Mouse (Mus musculus) liver, adult (tissue): ENCODE data around the gene Kcnc1.

Source experiments
- GATA4 ChIP-seq: IDR thresholded peaks from 2 replicates; pipeline ENCODE4 v1.6.1; 2014; ENCODE audit warnings: mild to moderate bottlenecking, low read length; ENCODE audit not compliant: insufficient replicate concordance

The Kcnc1 gene

DNA sequence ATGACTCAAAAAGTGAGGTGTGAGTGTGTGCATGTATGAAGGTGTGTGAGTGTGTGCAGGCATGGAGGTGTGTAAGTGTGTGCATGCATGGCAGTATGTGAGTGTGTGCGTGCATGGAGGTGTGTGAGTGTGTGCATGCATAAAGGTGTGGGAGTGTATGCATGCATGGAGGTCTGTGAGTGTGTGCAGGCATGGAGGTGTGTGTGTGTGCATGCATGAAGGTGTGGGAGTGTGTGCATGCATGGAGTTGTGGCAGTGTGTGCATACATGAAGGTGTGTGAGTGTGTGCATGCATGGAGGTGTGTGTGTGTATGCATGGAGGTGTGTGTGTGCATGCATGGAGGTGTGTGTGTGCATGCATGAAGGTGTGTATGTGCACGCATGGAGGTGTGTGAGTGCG lies 8.9 kb upstream of the Kcnc1 start:
- TF ChIP-seq GATA4, result no peak

DNA sequence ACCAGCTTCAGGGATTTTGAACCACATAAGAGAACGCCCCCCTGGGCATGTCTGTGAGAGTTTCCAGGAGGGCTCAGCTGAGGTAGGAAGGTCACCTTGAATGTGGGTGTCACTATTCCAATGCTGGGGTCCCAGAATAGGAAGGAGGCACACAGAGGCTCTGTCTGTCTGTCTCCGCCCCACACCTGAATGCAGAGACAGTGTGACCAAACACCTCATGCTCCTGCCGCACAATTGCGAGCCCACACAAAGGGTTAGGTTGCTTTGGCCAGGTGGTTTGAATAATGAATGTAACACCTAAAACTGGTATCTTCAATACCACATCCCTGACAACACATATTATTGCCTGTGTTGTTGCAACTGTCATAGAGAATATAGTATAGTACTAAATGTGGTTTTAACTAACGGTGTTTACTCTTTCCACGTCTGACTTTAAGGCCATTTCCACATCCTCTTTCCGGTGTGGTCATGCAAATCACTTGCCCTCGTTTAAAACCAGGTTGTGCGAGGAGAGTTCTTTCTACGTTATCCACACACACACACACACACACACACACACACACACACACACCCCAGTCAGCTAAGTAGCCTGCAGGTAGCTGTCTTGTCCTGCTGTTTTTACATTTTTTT lies 6.7 kb upstream of the Kcnc1 start:
- no peak for TF ChIP-seq GATA4

DNA sequence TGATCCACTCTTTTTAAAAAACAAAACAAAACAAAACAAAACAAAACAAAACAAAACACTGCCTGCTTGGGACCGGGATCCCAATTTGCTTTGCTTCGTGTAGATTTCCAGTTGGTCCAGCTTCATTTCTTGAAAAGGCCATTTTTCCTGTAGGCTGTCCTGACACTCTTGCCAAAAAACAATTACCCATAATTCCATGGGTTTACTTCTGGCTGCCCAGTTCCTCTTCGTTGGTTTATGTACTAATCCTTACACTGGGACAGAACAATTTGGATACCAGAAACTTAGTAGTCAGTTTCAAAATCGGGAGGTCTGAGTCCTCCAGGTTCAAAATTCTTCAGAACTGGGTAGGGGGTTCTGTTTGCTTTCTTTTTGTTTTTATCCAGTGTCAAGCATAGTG lies 6.1 kb upstream of the Kcnc1 start:
- TF ChIP-seq GATA4, result no peak

DNA sequence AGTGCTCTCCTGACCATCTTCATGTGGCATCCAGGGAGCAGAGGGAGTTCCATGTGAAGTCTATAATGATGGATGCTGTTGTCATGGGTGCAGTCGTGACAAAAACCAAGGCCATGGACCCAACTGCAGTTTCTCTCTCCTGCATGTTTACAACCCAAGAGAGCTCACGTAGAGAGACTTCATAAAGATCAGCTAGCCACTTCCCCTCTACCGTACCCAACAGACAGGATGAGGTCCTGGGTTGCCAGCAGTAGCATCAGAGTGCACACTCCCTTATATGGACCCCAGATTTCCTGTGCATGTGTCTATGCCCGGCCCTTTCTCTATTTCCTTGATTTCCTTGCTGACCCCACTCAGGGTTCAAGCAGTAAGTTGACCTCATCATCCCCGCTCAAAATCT lies 4.6 kb upstream of the Kcnc1 start:
- no peak for TF ChIP-seq GATA4

DNA sequence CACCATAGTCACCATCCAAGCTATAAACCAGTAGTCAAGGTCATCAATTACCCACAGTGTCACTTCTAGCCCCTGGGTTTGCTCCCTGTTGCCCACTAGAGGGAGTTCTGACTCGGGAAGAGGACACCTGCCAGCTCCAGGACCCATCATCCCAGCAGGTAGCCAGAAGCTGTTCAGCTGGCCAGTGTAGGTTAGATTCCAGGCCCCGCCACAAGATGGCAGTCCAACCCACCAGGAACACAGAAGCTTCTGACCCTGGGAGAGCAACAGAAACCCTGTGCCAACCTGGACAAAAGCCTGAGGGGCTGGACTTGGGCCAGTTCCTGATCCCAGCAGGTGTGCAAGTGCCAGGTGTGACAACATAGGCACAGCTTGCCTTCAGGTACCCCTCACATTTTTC lies 3.2 kb upstream of the Kcnc1 start:
- no peak for TF ChIP-seq GATA4

DNA sequence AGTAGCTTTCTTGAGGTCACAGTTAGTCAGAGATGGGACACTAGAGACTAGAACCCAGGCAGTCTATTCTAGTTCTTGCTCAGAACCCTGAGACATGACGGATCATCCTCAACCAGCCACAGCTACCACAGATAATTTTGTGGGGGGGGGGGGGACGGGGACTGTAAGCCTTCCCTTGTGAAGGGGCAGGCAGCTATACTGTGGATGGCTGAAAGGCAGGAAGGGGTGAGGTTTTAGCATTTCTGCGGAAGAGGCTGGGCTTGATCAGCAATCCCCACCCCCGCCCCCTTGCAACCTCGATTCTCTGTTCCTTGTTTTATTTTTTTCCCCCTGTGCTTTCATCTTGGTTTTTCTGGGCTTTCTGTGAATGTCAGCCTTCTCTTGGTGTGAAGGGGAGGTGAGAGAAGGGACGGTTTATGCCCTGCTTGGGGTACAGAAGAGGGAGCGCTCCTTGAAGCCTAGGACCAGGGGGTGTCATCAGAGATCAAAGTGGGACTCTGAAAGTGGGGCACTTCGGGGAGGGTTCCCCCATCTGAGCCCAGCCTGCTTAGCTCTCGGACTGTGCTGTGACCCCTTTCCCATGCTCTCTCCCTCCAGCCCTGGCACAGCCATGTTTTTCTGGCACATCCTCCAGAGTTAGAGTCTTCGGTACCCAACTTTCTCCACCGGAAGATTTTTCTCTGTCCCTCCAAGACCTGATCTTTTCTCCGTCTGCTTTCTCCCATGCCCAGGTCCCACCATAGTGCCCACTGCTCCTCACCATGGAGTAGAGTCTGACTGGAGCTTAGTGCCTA lies 2.4 kb upstream of the Kcnc1 start:
- TF ChIP-seq GATA4, result no peak

DNA sequence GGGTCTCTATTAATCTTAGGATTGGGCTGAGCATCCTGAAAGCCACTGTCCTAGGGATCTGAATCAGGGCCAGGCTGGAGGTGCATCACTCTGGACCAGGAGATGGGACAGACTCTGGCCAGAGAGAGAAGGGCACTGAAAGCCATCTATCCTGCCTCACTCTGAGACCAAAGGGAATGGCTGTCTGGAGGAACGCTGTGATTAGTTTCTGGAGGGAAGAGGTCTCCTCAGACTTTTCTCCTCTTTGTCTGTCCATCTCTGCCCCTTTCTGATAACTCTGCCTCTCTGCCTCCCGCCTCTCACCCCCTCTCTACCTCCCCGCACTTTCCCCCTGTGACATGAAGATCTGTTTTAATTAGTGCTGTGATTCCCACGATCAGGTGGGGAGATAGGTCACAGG lies 1.4 kb upstream of the Kcnc1 start:
- TF ChIP-seq GATA4, result no peak

DNA sequence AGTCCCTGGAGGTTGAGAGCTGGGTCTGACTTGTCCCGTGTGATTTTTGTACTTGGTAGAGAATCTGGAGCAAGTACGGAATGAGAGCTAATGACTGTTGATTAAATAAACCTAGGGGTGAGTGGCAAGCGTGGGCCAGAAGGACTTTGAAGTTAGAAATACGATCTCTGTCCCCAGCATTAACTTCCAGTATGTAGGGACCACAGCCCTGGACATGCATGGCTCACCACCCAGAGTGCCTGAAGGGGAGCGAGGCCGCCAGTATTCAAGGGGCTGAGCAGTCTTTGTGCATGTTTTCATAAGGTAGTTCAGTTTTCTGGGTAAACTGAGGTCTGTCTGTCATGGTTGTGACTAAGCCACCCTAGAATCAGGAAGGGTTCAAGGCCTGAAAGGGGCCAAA lies 726 bp upstream of the Kcnc1 start:
- no peak for TF ChIP-seq GATA4

DNA sequence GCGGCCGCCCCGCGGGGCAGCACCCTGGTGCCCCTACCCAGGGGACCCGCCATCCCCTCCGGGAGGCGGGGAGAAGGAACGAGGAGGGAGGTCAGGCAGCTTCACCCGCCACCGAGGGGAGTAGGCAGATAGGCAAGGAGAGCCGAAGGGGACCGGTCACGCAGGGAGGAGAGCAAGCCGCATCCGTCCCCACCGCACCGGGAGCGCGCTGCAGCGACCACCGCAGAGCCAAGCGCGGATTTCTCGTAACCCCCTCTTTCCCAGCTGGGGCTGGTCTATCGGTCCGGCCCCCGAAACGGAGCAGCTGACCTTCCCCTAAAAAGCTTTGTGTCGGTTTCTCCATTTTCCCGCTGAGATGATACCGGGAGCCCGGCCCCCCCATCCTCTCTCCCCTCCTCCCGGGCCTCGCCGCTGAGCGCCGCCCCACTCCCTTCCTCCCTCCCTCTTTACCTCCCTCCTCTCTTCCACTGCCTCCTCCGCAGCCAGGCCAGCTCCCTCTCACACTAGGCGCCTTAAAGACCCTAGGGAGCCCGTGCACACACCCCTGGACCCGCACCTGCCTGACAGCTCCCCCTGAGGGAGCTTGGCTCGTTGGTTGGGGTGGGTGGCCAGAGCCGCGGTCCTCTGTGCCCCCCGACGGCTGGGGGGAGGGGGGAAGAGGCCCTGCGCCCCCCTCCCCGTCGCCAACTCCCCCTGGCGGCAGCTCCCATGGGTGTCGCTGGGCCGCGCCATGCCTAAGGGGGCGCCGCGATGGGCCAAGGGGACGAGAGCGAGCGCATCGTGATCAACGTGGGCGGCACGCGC lies 833 bp downstream of the Kcnc1 start:
- no peak for TF ChIP-seq GATA4

DNA sequence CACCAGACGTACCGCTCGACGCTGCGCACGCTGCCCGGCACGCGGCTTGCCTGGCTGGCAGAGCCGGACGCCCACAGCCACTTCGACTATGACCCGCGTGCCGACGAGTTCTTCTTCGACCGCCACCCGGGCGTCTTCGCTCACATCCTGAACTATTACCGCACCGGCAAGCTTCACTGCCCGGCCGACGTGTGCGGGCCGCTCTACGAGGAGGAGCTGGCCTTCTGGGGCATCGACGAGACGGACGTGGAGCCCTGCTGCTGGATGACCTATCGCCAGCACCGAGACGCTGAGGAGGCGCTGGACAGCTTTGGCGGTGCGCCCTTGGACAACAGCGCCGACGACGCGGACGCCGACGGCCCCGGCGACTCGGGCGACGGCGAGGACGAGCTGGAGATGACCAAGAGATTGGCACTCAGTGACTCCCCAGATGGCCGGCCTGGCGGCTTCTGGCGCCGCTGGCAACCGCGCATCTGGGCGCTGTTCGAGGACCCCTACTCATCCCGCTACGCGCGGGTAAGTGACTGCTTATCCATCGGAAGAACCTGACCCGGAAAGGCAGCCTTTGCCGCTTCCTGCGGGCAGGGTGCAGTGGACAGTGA lies 1.5 kb downstream of the Kcnc1 start:
- no peak for TF ChIP-seq GATA4

DNA sequence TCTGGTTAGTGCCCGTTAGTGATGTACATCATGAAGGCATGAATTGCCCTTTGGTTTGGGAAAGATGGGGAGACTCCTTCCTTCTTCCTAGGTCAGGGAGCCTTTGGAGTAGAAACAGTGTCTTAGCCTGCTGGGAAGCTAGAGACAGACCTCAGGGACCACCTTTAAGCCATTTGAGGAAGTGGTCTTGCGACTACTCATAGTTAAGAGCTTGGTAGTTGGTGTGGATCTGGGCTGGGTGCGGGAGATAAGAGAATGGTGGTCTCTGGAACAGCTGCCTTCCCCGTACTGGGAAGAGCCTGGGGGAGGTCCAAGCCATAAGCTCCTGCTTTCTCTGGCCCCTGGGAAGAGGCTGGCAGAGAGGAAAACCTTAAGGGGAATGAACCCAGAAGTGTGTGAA lies 2.3 kb downstream of the Kcnc1 start:
- TF ChIP-seq GATA4, result no peak

DNA sequence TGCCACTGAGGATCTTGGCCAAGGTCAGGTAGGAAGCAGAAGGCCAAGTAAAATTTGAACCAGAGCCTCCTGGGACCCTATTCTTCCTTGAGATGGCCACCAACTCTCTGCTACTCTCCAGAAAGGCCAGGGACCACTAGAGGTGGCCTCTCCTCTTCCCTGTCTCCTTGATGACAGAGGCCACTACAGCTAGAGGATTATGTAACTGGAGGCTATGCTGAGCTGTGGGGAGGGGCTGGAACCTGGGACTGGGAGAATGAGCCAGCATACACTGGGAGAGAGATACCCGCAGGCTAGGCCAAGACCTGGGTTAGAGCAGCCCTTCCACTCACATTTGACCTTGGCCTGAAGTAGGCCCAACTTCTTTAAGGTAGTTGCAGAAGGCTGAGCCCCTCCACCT lies 3.4 kb downstream of the Kcnc1 start:
- no peak for TF ChIP-seq GATA4

DNA sequence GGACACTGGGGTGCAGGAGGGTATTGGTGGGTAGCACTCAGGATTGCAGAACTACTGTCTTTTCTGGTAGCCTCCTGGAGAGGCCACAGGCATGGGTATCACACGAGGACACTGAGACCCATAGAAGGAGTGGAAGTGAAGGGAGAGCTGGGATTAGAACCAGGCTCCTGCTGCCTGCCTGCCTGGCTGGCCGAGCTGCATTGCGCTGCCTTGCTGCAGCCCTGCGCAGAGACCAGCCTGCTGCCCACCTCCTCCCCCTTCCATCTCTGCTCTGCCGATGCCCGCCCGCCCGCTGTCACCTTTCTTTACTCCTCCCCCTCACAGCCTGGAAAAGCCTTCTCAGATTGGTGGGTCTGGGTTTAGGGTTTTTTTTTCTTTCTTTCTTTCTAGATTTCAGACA lies 4.0 kb downstream of the Kcnc1 start:
- no peak for TF ChIP-seq GATA4

DNA sequence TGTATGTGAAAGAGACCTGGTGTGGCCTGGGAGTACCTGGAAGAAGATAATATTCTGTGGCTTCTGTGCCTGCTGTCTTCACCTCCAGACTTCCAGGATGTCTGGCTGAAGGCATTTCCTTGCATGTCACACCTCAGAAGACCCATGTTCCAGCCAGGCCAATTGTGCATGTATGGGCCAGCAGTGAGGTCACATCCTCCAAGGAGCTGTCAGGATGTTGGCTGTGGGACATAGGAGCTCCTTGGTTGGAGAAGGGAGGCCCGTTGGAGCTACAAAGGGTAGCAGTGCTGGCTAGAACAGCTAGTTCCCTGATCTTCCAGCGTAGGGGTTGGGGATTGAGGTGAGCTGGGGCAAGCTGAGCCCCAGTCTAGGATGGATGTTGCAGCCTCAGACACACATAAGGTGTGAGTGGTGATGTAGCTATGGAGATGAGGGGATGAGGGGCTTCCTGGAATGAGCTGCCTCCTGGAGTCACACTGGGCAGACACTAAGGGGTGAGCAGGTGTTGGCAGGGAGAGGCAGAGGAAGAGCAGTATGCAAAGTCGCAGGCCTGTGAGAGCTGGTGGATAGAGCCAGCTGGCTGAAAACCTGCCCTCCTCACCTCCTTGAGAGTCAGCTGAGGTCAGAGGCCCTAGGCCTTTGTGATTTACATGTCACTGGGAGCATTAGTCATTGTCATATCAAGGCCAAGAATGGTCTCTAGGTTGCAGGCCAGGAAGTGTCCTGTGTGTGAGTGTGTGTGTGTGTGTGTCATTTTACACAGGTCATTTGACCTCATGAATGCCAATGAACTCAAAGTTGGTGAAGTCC lies 5.3 kb downstream of the Kcnc1 start:
- TF ChIP-seq GATA4, result no peak
